Mouse (Mus musculus) layer of hippocampus, postnatal 14 days (tissue): ENCODE data around the gene Megf8. TPM values are rescaled to one million over a fixed set of nuclear protein-coding genes. Genes with fewer than 3 reads are reported as not detected.

Experiments used
- DNase-seq, 2 experiments: peaks; one replicate each; pipeline ENCODE4 v3.0.0; 2021 to 2022; ENCODE audit warnings: low spot score in 2 of 2, mixed read lengths in 1 of 2
- long read RNA-seq, 2 experiments: library from polyadenylated mRNA; stranded (forward); transcript quantifications; one replicate each; pipeline ENCODE4 v2.0.0; 2021
- total RNA-seq, 2 experiments: library from RNA; stranded (reverse); gene quantifications; 2 replicates each; pipeline ENCODE4 v1.2.3; 2021

The Megf8 gene
- total RNA-seq: 10 to 100 TPM; 86.7 to 87.9 TPM
- long read RNA-seq, experiment 1, full-length matches to known transcripts: 2 of 39 reads
- long read RNA-seq, experiment 1, partial matches to known transcripts: 35 of 39 reads
- long read RNA-seq, experiment 1, other reads (novel, unspliced or antisense): 2 of 39 reads
- long read RNA-seq, experiment 2, full-length matches to known transcripts: 1 of 44 reads
- long read RNA-seq, experiment 2, partial matches to known transcripts: 11 of 44 reads
- long read RNA-seq, experiment 2, other reads (novel, unspliced or antisense): 32 of 44 reads

DNA sequence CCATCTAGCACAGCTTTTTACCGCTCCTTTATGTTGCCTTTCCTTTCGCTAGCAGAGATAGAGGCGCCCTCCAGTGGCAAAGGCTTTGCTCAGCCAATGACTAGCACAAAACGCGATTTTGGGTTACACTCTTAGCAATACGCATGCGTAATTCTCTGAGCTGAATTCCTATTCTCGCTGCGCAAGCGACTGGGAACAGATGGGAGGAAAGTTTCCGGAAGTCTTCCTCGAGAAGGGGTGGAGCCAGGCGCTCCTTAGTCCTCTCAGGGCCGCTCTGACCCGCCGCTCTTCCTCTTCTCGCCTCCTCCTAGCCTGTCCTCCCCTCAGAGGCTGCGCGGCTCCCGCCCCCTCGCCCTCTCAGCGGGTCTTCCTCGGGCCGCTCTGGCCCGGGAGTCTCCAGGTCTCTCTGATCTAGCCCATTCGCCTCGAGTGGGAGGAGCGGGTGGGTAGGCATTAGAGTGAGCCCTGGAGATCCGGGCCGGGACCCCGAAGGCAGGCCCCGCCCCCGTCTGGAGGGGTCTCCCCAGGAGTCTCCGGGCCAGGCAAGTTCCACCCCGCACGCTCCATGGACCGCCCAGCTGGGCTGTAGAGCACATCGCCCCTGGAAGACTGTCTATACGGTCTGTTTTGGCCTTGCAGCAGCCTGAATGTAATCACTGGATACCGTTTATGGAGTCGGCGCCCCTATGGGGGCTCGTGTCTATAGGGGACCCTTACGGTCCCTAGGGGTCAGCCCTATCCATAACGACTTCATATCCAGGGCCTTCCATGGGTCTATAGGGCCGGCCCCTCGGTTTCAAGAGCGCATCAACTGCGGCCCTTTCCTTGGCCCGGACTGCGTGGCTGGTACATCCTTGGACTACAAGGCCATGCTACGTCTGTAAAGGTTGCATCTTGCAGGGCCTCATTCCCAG lies at the start of gene Megf8:
Gene Megf8, plus strand, starts transcription at position 633 of the 914 bp plus-strand sequence.
- peak; percentile 95 to 99 for DNase-seq

DNA sequence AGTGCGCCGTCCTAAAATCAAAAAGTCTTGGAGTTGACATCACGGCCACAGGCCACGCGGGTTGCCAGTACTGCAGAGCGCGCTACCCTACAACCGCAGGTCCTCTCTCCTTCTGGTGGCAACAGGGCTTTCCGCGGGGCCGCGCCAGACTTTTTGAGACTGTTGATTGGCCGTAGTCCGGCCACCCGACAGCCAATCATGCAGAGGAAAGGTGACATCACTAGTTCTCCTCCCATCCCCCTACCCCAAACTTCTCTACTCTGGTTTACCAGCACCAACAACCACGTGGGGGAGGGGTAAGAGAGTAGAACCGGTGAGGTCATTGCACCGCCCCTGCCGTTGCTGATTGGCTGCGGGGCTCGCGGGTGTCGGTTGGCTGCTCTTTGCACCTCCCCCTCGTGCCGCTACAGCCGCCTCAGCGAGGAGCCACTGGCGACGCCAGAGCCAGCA lies 49.6 kb upstream of the Megf8 start, which contains the start of gene Cic:
Gene Cic, plus strand, starts transcription at position 404 of the 450 bp plus-strand sequence.
- DNase-seq: peak in 1 of 2 experiments; percentile 100

DNA sequence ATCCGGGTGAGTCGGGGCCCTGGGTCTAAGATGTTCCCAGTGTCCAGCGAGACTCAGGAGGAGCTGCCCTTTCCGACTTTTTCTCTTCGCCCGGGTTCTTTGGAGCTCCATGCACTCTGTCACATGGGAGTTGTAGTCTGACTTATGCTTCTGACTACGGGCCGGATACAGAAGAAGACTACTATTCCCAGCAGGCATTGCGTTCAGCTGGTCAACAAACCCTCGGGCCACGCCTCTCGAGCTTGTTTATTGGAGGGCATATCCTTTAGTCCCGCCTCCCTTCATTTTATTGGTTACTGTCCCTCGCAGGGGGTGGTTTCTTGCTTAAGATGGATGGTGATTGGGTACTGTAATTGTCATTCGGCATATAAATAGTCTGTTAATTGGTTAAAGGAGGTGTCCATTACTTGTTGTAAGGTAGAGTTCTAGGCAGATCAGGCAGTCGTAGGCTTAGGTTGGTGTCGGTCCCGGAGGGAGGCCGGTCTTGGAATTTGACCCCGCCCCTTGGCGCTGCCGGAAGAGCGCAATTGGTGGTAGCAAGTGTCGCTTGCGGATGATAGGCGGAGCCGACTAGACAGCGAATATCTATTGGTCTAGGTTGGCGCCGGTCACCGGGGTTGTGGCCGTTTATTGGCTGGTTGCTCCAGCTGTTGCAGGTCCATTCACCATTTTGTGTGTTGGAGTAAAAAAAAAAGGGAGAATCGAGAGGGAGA lies 49.1 kb upstream of the Megf8 start:
- peak; percentile 100 for DNase-seq

DNA sequence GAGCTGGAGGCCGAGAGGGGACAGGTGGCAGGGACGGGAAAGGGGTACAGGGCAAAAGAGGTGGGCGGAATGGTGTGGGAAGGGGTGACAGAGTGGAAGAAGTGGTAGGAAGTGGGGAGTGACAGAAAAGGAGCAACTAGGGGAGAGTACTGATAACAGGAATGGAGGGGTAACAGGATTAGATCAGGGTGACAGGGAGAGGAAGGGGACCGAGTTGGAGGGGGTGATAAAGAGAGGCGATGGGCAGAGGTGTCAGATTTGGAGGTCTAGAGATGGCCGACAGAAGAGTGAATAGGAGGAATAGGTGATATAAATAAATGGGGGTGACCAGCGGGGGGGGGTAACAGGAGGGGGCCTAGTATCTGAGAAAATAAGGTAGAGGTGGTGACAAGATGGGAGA lies 48.4 kb upstream of the Megf8 start:
- no peak for DNase-seq

DNA sequence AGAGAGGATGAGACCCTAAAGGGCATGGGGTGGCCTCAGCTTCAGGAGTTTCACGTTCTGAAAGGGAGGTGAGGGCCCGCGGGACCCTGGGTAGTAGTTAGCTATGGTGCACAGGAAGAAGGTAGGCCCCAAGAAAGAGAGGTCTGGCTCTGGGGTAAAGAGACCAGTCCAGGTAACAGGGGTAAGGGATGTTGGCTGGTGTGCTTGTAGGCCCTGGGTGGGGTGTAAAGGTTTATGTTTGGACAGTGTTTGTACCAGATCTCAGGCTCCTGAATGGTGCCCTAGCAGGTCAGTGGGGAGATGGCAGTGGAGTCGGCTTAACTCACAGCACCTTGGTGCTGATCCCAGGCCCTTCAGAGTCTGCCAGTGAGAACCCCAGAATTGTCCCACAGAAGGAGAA lies 47.9 kb upstream of the Megf8 start:
- no peak for DNase-seq

DNA sequence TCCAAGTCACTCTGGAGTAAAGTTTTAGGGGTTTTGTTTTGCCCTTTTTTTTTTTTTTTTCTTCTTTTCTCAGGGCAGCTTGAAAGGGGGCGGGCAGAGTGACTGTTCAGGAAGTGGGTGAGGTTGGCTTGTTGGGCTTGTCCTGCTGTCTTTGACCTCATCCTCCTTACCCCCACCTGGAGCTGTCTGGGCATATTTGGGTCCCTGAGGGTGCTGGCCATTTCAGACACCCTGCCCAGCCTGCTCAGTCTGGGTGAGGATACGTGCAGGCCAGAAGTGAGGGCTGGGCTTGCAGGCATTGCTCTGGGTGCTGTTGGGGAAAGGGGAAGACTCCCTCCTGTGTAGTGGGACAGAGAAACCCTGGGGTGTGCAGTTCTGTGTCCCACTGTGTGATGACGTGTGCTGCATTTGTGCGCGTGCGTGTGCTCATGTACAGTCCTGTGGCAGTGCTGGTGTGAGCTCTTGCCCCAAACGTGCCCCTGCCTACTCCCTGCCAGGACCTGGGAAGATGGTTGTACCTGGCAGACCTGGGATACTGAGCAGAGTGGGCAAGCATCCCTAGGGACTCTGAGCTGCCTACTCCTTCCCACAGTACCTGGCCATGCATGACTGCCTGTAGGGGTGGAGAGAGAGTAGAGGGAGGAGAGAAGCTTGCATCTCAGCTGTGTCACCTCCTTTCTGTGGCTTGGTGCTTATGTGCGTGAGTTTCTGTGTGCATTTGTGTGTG lies 47.3 kb upstream of the Megf8 start:
- DNase-seq: no peak

DNA sequence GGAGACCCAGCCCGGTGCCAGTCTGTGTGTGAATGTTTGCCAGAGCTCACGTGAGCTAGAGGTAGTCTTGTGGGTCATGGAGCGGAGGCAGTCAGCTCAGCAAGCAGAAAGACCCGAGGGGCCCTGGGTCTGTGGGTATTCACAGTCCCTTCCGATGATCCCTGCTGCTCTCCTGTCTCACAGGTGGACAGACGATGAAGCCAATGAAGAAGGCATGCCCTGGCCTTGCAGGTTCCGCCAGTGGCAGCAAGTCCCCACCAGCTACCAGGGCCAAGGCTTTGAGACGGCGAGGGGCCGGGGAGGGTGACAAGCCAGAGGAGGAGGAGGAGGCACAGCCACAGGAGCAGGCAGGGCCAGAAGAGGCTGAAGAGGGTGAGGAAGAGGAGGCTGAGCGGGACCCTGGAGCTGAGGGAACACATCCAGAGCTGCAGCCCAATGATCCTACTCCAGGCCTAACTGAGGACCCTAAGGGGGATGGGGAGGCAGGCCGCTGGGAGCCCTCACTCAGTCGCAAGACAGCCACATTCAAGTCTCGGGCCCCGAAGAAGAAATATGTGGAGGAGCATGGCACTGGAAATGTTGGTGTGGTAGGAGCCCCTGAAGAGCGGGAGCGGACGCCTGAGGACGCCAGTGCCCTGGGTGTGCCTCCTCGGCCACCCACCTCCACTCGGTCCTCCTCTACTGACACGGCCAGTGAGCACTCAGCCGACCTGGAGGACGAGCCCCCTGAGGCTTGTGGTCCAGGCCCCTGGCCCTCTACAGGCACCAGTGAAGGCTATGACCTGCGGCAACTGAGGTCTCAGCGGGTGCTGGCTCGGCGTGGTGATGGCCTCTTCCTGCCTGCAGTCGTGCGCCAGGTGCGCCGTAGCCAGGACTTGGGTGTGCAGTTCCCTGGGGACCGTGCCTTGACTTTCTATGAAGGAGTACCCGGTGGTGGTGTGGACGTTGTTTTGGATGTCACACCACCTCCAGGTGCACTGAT lies 46.0 kb upstream of the Megf8 start:
- DNase-seq: no peak

DNA sequence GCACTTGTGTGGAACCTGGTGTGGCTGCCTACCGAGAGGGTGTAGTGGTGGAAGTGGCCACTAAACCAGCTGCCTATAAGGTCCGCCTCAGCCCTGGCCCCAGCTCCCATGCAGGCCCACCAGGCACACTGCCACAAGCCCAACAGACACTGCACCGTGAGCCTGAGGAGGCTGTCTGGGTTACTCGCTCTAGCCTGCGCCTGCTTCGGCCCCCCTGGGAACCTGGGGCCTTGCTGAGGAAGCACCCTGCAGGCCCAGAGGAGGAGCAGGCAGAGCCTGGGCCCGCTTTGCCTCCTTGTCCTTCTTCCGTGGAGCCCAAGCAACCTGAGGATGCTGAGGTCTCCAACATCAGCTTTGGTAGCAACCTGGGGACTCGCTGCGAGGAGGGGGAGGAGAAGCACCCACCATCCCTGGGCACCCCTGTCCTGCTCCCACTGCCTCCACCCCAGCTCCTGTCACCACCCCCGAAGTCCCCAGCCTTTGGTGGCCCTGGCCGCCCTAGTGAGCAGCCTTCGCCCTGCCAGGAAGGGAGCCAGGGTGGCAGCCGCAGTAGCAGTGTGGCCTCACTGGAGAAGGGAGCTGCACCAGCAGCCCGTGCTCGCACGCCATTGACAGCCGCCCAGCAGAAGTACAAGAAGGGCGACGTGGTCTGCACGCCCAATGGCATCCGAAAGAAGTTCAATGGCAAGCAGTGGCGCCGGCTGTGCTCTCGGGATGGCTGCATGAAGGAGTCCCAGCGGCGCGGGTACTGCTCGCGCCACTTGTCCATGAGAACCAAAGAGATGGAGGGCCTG lies 45.1 kb upstream of the Megf8 start:
- no peak for DNase-seq

DNA sequence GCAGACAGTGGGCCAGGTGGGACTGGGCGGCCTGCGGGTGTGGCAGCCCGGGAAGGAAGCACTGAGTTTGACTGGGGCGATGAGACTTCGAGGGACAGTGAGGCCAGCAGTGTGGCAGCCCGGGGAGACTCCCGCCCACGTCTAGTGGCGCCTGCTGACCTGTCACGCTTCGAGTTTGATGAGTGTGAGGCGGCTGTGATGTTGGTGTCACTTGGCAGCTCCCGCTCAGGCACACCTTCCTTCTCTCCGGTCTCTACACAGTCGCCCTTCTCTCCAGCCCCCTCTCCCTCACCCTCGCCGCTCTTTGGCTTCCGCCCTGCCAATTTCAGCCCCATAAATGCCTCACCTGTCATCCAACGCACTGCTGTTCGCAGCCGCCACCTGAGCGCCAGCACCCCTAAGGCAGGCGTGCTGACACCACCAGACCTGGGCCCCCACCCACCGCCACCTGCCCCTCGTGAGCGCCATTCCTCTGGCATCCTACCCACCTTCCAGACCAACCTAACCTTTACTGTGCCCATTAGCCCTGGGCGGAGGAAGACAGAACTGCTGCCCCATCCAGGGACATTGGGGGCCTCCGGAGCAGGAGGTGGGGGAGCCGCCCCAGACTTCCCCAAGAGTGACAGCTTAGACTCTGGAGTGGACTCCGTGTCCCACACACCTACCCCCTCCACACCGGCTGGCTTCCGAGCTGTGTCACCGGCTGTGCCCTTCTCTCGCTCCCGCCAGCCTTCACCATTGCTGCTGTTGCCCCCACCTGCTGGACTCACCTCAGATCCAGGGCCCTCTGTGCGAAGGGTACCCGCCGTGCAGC lies 44.3 kb upstream of the Megf8 start:
- no peak for DNase-seq

DNA sequence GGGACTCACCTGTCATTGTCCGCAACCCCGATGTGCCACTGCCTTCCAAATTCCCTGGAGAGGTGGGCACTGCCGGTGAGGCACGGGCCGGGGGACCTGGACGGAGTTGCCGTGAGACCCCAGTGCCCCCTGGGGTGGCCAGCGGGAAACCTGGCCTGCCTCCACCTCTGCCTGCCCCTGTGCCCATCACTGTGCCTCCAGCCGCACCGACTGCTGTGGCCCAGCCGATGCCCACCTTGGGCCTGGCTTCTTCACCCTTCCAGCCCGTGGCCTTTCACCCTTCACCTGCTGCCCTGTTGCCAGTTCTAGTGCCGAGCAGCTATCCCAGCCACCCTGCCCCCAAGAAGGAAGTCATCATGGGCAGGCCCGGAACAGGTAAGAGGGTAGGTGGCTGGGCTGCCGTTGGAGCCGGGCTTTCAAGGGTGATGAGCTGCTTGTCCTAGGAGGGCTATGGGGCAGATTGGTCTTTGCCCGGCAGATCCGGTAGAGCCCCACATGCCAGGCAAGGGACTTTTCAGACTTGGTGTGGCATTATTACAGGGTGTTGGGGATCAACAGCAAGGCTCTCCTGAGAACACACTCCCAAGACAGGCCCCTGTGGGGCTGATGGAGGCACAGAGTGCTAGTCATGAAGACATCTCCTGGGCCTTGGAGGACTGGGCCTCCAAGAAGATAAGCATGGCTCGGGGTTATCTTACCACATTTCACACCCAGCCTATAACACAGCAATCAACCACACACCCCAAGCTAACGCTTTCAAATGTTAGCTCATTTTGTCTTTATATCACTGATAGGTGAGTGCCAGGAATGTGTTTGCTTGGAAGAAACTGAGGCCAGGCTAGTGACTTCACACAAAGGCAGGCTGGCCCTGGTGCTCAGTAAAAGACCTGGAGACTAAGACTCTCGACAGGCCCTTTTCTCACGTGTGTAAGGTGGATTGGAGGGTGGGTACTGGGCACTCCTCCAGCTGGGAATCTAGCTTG lies 43.4 kb upstream of the Megf8 start:
- no peak for DNase-seq

DNA sequence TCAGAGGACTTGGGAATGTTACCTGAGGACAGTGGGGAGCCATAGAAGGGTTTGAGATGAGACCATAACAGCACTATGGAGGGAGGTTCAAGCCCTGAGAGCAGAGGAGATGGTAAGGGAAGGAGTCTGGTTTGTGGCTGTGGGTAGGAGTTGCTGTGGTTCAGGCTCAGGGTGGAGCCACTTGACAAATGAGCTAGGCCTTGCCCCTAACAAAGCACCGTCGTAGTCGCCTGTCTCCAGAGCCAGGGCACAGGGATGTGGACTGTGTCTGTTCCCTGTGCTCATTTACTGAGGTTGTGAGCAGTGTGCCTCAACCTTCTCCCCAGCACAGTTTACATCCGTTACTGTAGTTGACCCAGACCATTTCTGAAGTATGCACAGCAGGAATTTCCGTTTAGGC lies 42.4 kb upstream of the Megf8 start:
- DNase-seq: no peak

DNA sequence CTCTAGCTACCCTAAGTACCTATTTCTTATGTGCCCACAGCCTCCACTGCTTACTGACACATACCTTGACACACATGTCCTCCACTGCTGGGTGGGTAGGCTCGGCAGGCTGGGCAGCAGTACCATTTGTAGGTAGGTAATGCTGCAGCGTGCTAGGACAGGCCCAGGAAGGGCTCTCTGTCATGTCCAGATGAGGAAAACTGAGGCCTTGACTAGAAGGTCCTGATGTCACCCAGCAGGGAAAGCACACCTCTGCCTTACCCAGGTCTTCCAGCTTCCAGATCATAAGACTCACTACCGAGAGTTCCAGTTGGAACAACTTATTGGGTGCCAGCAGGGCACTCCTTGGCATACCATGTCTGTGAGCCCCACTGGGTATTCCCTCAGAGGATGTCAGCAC lies 42.0 kb upstream of the Megf8 start:
- DNase-seq: no peak

DNA sequence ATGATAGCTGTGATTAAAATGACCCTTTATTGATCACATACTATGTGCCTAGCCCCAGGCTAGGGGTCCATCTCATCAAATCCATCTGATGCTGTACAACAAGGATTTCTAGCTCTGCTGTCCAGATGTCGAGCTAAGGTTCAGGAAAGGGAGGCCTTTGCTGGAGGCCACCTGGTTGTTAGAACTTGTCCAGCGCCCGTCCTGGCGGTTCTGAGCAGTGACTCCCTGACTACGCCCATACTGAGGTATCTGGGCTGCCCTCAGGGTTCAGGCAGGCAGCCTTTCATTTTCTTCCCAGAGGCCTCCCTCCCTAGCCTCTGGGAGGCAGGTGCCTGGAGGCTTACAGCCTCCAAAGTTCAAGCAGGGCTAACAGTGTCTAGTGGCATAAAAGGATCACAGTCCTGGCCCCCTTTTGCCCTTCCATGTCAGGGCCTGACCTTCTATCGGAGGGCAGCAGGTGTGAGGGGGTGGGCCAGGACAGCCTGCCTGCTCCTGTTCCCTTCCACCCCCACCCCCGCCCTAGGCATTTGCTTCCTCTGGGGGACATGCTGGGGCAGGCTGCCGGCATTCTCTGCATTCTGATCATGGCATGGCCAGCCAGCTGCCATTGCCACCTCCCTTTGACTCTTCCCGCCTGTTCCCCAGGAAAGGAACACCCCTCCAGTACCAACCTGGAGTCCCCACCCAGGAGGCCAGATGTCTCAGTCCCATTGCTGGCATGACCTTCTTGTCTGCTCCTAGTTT lies 41.2 kb upstream of the Megf8 start:
- no peak for DNase-seq

DNA sequence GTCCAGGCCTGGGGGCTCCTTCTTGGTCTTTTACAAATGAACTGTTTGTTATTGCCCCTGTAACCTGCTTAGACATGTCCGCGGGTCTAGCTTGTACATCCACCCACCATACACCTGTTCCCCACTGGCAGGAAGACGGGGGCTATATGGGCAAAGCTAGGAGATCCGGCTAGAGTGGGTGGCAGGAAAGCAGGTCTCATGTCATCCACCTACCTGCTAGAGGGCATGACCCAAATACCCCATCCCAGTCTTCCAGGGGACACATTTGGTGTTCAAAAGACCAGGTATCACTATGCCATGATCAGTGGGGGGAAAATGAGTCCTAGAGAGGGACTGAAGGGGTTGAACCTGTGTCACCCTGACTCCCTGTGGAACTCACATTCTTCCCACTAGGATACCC lies 39.6 kb upstream of the Megf8 start:
- no peak for DNase-seq

DNA sequence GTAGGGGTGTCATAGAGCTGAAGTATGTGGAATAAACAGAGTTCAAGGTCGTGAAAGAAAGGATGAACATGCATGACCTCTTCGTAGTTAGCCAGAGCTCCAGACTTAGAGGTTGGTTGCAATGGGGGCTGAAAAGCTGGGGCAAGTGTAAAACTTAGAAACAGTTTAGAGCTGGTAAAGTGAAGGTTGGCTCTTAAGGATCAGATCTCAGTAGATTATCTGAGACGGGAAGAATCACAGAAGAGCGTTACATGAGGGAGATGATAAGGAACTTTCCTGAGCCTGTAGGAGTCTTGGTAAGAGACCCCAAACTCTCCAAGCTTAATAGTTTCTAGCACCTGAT lies 39.0 kb upstream of the Megf8 start:
- DNase-seq: no peak
